Mouse (Mus musculus) urinary bladder, adult 2 months (tissue): ENCODE data around the gene Prrg2. TPM values are rescaled to one million over a fixed set of nuclear protein-coding genes. Genes with fewer than 3 reads are reported as not detected.

Experiments
- DNase-seq: peaks from one replicate; pipeline ENCODE4 v3.0.0; 2022; ENCODE audit warnings: low spot score
- polyA plus RNA-seq: library from polyadenylated mRNA; depleted of rRNA; stranded (reverse); fragments of >200 nt; gene quantifications from 2 replicates; pipeline ENCODE4 v1.2.3, GENCODE M21; 2012; rRNA removed

The Prrg2 gene
- polyA plus RNA-seq, 1 experiment, result 46.5 TPM

DNA sequence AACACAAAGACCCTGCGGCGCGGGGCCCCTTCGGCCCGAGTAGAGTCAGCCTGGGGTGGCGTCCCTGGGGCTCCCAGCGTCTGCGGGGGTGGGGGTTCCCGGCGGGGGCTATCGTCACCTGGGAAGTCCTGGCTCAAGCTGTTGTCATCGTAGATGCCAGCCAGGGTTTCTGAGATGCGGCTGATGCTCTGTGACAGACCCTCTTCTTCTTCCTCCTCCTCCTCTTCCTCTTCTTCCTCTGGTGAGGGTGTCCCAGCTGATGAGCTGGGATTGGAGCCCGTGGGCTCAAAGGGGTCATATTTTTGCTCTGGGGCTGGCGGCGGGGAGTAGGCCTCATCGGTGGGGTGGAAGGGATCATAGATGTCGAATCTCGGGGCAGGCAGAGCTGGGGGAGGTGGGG is 54.1 kb downstream of the Prrg2 start:
- no peak for DNase-seq

DNA sequence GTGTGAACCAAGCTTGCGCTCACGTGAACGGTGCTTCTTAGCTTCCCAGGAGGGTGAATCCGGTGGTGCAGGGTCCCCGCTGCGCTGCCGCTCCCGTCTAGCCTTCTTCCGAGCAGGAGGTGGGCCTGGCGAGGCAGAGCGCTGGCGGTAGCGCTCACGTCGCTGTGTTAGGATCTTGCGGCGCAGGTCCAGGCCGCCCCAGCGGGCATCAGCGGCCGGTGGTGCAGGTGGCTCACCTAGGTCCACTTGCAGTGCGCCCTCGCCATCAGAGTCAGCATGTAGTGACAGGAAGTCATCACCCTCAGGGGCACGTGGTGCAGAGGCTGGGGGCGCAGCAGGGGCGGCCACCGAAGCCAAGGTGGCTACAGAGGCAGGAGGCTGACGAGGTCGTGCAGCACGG is 54.6 kb downstream of the Prrg2 start:
- DNase-seq, result no peak

DNA sequence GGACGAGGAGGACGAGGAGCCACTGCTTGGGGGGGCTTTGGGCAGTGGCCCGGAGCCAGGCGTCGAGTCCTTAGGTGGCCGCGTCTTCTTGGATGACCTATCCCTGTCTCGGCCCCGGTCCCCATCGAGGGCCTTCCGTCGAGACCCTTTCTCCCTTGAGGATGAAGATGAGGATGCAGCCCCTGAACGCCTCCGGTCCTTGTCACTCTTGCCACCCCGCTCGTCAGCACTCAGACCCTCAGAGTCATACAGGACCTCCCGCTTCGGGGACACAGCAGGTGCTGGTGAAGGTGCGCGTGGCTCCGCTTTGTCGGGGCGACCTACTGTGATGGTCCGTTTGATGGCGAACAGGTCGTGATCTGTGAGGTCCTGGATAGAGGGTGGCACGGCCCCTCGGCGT is 55.3 kb downstream of the Prrg2 start:
- no peak for DNase-seq

DNA sequence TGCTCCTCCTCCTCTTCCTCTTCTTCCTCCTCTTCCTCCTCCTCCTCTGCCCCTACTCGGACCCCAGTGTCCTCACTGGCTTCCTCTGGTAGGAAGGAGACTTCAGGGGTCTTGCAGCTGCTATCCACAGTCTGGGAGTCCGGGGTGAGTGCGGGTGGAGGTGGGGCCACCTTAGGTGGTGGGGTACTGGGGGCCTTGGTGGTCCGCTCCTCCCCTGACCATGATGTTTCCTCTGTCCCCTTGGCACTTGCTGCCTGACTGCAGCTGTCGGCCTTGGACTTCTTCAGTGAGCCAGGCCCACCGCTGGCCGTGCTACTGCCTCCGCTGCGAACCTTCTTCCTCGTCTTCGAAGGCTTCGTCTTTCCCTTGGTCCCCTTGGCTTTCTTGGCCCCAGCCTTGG is 56.0 kb downstream of the Prrg2 start:
- no peak for DNase-seq

DNA sequence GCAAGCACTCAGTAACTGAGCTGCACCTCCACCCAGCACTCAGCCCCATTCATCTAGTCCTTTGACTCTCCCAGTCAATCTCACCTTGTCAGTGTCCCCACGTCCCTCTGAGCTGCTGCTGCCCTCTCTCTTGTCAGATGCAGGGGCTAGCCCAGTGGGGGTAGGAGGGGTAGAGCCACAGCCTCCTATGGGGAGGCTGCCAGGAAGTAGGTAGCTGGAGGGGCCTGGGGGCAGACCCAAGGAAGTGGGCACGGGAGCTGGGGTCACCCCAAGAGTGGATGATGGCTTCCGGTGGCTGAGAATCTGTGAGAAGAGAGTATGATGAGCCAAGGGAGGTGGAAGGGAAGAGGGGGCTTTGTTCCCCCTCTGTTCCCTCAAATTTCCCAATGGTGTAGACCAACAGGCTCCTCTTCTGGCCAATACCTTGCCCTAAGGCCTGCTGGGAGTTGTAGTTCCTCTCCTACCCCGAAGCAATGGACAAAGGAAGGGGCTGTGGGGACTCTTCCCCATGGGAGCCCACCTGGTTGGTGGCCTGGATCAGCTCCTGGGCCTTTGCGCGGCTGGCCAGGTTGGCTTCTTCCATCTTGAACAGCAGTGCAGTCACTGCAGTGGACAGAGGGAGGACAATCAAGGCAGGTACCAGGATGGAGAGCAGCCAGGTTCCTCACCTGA is 57.0 kb downstream of the Prrg2 start:
- no peak for DNase-seq

DNA sequence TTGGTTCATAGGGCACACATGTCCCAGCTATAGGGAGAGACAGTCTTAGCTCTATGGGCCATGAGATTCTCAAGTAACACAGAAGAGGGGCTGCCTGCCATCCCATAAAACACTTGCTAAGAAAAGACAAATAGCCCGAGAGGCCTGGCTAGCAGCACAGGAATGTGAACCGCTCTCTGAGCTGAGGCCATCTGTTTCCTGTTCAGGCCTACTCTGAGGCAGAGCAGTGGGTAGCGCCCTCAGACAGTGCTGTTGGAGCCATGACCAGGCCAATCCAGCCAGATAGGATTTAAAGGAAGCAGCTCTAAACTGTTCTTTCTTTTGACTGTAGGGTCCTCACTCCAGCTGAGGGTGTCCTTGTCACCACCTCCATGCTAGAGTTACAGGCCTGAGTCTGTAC is 57.9 kb downstream of the Prrg2 start:
- DNase-seq, result no peak

Other genes starting within 250 kb of the Prrg2 start
- gene Nup62, start 246.6 kb downstream of the Prrg2 start, polyA plus RNA-seq, result 30.5 and 34.7 TPM in 2 replicates
- 1.7 and 2.5 TPM in 2 replicates for gene Il4i1, start 246.3 kb downstream of the Prrg2 start, polyA plus RNA-seq
- gene Atf5, start 246.0 kb downstream of the Prrg2 start, polyA plus RNA-seq, result 43.4 and 63.6 TPM in 2 replicates
- 93.8 and 99.5 TPM in 2 replicates for gene Akt1s1, start 213.7 kb downstream of the Prrg2 start, polyA plus RNA-seq
- gene Tbc1d17, start 213.6 kb downstream of the Prrg2 start, polyA plus RNA-seq, result 67.3 and 68.9 TPM in 2 replicates
- gene Pnkp, start 205.5 kb downstream of the Prrg2 start, polyA plus RNA-seq, result 23.4 and 24.1 TPM in 2 replicates
- 176 and 195 TPM in 2 replicates for gene Ptov1, start 192.9 kb downstream of the Prrg2 start, polyA plus RNA-seq
- 57.8 and 66.1 TPM in 2 replicates for gene Med25, start 170.0 kb downstream of the Prrg2 start, polyA plus RNA-seq
- 47.7 and 53.9 TPM in 2 replicates for gene Fuz, start 166.6 kb downstream of the Prrg2 start, polyA plus RNA-seq
- 74.2 and 77.7 TPM in 2 replicates for gene Ap2a1, start 133.2 kb downstream of the Prrg2 start, polyA plus RNA-seq
- gene Tsks, start 119.5 kb downstream of the Prrg2 start, polyA plus RNA-seq, result 0.03 and 0.08 TPM in 2 replicates
- 26.1 and 26.8 TPM in 2 replicates for gene Cpt1c, start 87.8 kb downstream of the Prrg2 start, polyA plus RNA-seq
- gene Prmt1, start 76.1 kb downstream of the Prrg2 start, polyA plus RNA-seq, result 183 and 244 TPM in 2 replicates
- gene Irf3, start 65.0 kb downstream of the Prrg2 start, polyA plus RNA-seq, result 133 and 171 TPM in 2 replicates
- 28.6 and 34.8 TPM in 2 replicates for gene Bcl2l12, start 64.0 kb downstream of the Prrg2 start, polyA plus RNA-seq
- gene Scaf1, start 46.3 kb downstream of the Prrg2 start, polyA plus RNA-seq, result 58.4 and 63.5 TPM in 2 replicates
- gene Rras, start 44.7 kb downstream of the Prrg2 start, polyA plus RNA-seq, result 383 and 414 TPM in 2 replicates
- 5.1 and 18.2 TPM in 2 replicates for gene Prr12, start 9.8 kb downstream of the Prrg2 start, polyA plus RNA-seq
- gene Nosip, start 248 bp downstream of the Prrg2 start, polyA plus RNA-seq, result 59.9 and 69.6 TPM in 2 replicates
- 277 and 317 TPM in 2 replicates for gene Rcn3, start 29.5 kb upstream of the Prrg2 start, polyA plus RNA-seq
- gene Fcgrt, start 41.2 kb upstream of the Prrg2 start, polyA plus RNA-seq, result 144 and 157 TPM in 2 replicates
- gene Rps11, start 61.8 kb upstream of the Prrg2 start, polyA plus RNA-seq, result 903 and 1,312 TPM in 2 replicates
- gene Rpl13a, start 66.1 kb upstream of the Prrg2 start, polyA plus RNA-seq, result 3,442 and 3,633 TPM in 2 replicates
- gene Gm45713, start 73.6 kb upstream of the Prrg2 start, polyA plus RNA-seq, result 0.28 and 0.44 TPM in 2 replicates
- 74.5 and 83.1 TPM in 2 replicates for gene Flt3l, start 73.8 kb upstream of the Prrg2 start, polyA plus RNA-seq
- gene Pih1d1, start 91.6 kb upstream of the Prrg2 start, polyA plus RNA-seq, result 48.3 and 58.3 TPM in 2 replicates
- 27.7 and 30.9 TPM in 2 replicates for gene Aldh16a1, start 91.9 kb upstream of the Prrg2 start, polyA plus RNA-seq
- gene Slc17a7, start 101.3 kb upstream of the Prrg2 start, polyA plus RNA-seq, result 0.03 and 0.04 TPM in 2 replicates
- gene Gfy, start 116.9 kb upstream of the Prrg2 start, polyA plus RNA-seq, result 0.03 TPM in 1 of 2 replicates, not detected in the other
- not detected in 2 replicates for gene Pth2, start 118.3 kb upstream of the Prrg2 start, polyA plus RNA-seq
- gene Ccdc155, start 142.2 kb upstream of the Prrg2 start, polyA plus RNA-seq, result 0.12 and 0.15 TPM in 2 replicates
- gene Dkkl1, start 149.5 kb upstream of the Prrg2 start, polyA plus RNA-seq, result 5.1 and 7.5 TPM in 2 replicates
- gene Tead2, start 153.1 kb upstream of the Prrg2 start, polyA plus RNA-seq, result 29.1 and 29.2 TPM in 2 replicates
- 12.3 and 15.1 TPM in 2 replicates for gene Cd37, start 176.4 kb upstream of the Prrg2 start, polyA plus RNA-seq
- gene Slc6a16, start 178.4 kb upstream of the Prrg2 start, polyA plus RNA-seq, result not detected in 2 replicates
- gene Slc6a21, start 214.8 kb upstream of the Prrg2 start, polyA plus RNA-seq, result not detected in 2 replicates